Mouse (Mus musculus): ENCODE data around the gene Abhd17b. TPM values are rescaled to one million over a fixed set of nuclear protein-coding genes. Genes with fewer than 3 reads are reported as not detected.

The Abhd17b gene
- total RNA-seq, 2 experiments from 2014 or later, result 40.3 to 40.9 TPM

DNA sequence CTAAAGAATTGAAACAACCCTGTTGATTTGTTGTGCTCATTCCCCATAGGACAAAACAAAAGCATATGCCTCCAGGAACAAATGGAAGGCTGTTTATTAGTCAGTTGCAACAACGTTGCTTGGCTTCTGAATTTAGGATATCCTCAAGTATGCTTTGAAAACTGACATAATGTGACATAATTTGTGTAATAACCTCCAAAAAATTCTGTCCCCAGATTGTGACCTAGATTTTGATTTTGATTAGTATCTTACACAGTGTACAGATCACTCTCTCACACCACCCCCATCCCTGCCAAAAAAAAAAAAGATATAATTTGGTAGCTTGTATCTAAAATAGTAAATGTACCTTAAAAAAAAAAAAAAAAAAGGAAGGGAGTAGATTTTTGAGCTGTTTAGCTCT is 7.7 kb downstream of the Abhd17b start:
- DNase-seq (ENCODE audit: extremely low spot score in 1 of 2, low spot score in 2 of 2), result no peak
- Histone ChIP-seq H3K27ac (no peak overlapping the region), H3K4me3 (no peak overlapping the region)
- TF ChIP-seq CTCF (IDR thresholded peaks at IDR 0.05), result no peak
- intact Hi-C loops (cut with DNase I), result no loop called here

- Histone ChIP-seq H3K4me3 (no peak overlapping the region), H3K27ac (peak overlapping the region; percentile 19; the same call in 1 of the 2 replicates)
- no peak for TF ChIP-seq CTCF (IDR thresholded peaks at IDR 0.05)
- DNase-seq (ENCODE audit: extremely low spot score in 1 of 2, low spot score in 2 of 2), result no peak
- intact Hi-C loops (cut with DNase I), result no loop called here
These were observed 10.9 kb downstream of the Abhd17b start for GRCm38 (mm10) chr19:21663756-21664456.

- TF ChIP-seq CTCF (IDR thresholded peaks at IDR 0.05), result no peak
- Histone ChIP-seq H3K27ac (no peak overlapping the region), H3K4me3 (no peak overlapping the region)
- DNase-seq (ENCODE audit: extremely low spot score in 1 of 2, low spot score in 2 of 2), result no peak
- intact Hi-C loops (cut with DNase I), result no loop called here
These were observed 16.7 kb downstream of the Abhd17b start for GRCm38 (mm10) chr19:21669650-21670049.

DNA sequence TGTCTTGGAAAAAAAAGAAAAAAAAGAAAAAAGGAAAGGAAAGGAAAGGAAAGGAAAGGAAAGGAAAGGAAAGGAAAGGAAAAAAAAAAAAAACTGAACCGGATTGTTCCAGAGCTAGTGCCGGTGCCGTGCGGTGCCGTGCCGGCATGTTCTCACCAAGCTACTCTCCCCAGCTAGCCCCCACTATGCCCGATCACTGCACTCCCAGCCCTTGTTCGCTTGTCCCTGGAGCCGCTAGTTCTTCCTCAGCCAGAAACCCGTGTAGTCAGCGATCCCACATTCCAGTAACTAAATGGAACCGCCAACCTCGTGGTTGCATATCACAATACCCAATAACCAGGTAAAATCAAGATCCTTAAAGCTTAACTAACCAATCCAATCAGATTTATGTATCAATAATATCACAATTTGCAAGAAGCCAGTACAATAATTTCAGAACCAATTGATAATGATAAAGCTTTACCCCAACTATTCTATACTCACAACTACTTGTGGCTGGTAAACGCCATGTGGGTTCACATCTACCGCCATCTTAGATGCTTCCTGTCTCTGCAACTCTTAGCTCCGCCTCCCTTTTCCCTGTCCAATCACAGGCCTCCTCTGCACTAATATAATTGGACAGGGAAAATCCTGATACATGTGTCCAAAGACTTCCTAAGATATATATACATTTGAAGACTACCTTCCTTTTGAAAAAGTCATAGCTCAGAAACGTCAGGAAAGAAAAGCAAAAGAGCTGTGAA is 21.5 kb downstream of the Abhd17b start:
- no peak overlapping the region for H3K4me3 ChIP-seq
- no peak for DNase-seq (ENCODE audit: extremely low spot score in 1 of 2, low spot score in 2 of 2)
- intact Hi-C loops (cut with DNase I), result no loop called here
- H3K27ac ChIP-seq, result no peak overlapping the region
- TF ChIP-seq CTCF (IDR thresholded peaks at IDR 0.05), result no peak

GRCm38 (mm10) chr19:21680091-21680490 is 27.1 kb downstream of the Abhd17b start:
- intact Hi-C loops (cut with DNase I), result no loop called here
- Histone ChIP-seq H3K4me3 (no peak overlapping the region), H3K27ac (no peak overlapping the region)
- no peak for DNase-seq (ENCODE audit: extremely low spot score in 1 of 2, low spot score in 2 of 2)
- TF ChIP-seq CTCF (IDR thresholded peaks at IDR 0.05), result no peak

DNA sequence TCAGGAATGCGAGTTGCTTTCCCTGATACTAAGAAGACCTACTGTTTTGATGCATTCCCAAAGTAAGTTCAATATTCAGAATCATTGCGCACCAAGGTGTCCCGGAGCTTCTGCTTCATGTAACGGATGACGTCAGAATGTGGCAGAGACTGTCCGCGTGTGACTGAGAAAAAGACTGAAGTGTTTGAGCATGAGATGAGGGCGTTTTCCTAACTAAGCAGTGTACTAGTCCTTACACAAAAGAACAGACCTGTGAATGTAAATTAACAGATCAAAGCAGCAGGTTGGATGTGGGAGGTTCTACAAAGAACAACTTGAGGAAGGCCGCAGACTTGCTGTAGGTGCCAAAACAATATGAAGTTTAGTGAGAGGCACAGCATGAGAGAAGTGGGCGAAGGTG is 28.0 kb downstream of the Abhd17b start:
- DNase-seq (ENCODE audit: extremely low spot score in 1 of 2, low spot score in 2 of 2), result no peak
- Histone ChIP-seq H3K4me3 (no peak overlapping the region), H3K27ac (no peak overlapping the region)
- TF ChIP-seq CTCF (IDR thresholded peaks at IDR 0.05), result no peak
- intact Hi-C loops (cut with DNase I), result no loop called here

DNA sequence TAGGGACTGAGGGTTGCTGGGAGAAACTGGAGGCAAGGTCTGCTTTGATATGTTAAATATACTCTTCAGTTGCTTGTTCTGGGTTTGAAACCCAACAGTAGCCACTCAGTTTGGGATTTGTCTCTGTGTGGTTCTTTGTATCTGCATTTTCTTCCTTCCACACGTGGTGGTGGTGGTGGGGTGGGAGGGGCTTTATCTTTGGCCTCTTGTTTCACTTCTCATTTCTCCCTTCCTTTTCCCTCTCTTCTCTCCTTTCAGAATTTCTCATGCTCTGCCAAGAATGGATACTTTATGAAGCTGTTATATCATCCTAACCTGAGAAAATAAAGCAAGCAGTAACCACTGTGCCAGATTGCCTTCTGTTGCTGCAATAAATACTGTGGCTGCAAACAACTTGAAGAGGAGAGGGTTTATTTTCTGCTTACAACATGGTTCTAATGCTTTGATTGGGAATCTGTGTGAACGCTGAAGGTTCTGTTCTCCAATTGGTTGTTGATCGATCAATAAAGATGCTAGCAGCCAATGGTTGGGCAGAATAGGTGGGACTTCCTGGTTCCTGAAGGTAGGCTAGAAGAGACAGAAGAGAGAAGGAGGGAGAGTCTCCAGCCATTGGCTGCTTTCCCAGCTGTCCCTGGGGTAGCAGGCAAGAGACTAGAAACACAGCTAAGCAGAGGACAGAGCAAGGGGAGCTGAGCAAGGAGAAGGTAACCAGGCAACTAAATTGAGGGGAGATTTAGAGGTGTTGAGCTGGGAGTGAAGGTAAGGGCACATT is 60.5 kb downstream of the Abhd17b start:
- no peak for DNase-seq (ENCODE audit: extremely low spot score in 1 of 2, low spot score in 2 of 2)
- intact Hi-C loops (cut with DNase I), result no loop called here
- H3K27ac ChIP-seq, result no peak overlapping the region
- TF ChIP-seq CTCF (IDR thresholded peaks at IDR 0.05), result no peak
- H3K4me3 ChIP-seq, result no peak overlapping the region

GRCm38 (mm10) chr19:21714278-21714883 is 61.4 kb downstream of the Abhd17b start:
- intact Hi-C loops (cut with DNase I), result no loop called here
- DNase-seq (ENCODE audit: extremely low spot score in 1 of 2, low spot score in 2 of 2), result no peak
- no peak overlapping the region for H3K4me3 ChIP-seq
- TF ChIP-seq CTCF (IDR thresholded peaks at IDR 0.05), result no peak
- no peak overlapping the region for H3K27ac ChIP-seq

GRCm38 (mm10) chr19:21715005-21715442 is 62.0 kb downstream of the Abhd17b start:
- DNase-seq (ENCODE audit: extremely low spot score in 1 of 2, low spot score in 2 of 2), result no peak
- H3K4me3 ChIP-seq, result 0 out of 2 replicates have a peak overlapping the region, but pooled peaks have one; percentile 6
- H3K27ac ChIP-seq, result no peak overlapping the region
- intact Hi-C loops (cut with DNase I), result no loop called here
- no peak for TF ChIP-seq CTCF (IDR thresholded peaks at IDR 0.05)

- intact Hi-C loops (cut with DNase I), result no loop called here
- DNase-seq (ENCODE audit: extremely low spot score in 1 of 2, low spot score in 2 of 2), result no peak
- no peak overlapping the region for H3K27ac ChIP-seq
- TF ChIP-seq CTCF (IDR thresholded peaks at IDR 0.05), result no peak
- no peak overlapping the region for H3K4me3 ChIP-seq
These were observed 62.5 kb downstream of the Abhd17b start for GRCm38 (mm10) chr19:21715515-21715914.

DNA sequence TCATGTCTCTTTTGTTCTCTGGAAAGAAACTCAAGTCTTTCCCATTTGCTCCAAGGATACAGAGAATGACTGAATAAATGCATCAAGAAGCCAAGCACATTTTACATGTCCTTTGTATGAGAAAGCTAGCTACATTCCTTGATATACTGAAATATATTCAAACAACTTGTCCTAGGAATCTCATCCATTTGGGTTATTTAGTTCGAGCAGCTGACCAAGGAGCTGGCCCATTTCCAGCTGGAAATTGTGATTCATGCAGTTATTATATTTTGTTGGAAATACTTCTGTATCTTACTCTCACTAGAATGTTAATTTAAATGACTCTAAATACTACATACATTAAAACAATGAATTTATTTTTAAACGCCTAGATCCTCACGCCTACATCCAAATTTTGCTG is 63.5 kb downstream of the Abhd17b start:
- intact Hi-C loops (cut with DNase I), result no loop called here
- DNase-seq (ENCODE audit: extremely low spot score in 1 of 2, low spot score in 2 of 2), result no peak
- H3K4me3 ChIP-seq, result no peak overlapping the region
- TF ChIP-seq CTCF (IDR thresholded peaks at IDR 0.05), result no peak
- no peak overlapping the region for H3K27ac ChIP-seq

GRCm38 (mm10) chr19:21719206-21719605 is 66.2 kb downstream of the Abhd17b start:
- TF ChIP-seq CTCF (IDR thresholded peaks at IDR 0.05), result no peak
- intact Hi-C loops (cut with DNase I), result no loop called here
- no peak overlapping the region for H3K4me3 ChIP-seq
- no peak for DNase-seq (ENCODE audit: extremely low spot score in 1 of 2, low spot score in 2 of 2)
- H3K27ac ChIP-seq, result no peak overlapping the region

All from left cerebral cortex, adult 2 months (tissue).